Mouse (Mus musculus) lung, postnatal 0 days (tissue): ENCODE measurements at regions not wholly inside any gene's neighbourhood (a gene's known extent, or its start where the extent isn't known, plus 50 kb on each side); places are given as distances from the start of the nearest gene placed in this dataset.

ENCODE experiments used
- CTCF ChIP-seq: IDR thresholded peaks from 2 replicates; pipeline ENCODE4 v1.5.1; 2016; ENCODE audit warnings: antibody characterized with exemption, mild to moderate bottlenecking
- EP300 ChIP-seq: IDR thresholded peaks from 2 replicates; pipeline ENCODE4 v1.6.1; 2016; ENCODE audit warnings: antibody characterized with exemption, mild to moderate bottlenecking, control low read depth

GRCm38 (mm10) chr3:102374381-102375060 is 95.2 kb upstream of the Ngf start:
- TF ChIP-seq CTCF (no peak), EP300 (no peak)
